ENCODE assay signal across 9 mouse cellular contexts in the genomic region with DNA sequence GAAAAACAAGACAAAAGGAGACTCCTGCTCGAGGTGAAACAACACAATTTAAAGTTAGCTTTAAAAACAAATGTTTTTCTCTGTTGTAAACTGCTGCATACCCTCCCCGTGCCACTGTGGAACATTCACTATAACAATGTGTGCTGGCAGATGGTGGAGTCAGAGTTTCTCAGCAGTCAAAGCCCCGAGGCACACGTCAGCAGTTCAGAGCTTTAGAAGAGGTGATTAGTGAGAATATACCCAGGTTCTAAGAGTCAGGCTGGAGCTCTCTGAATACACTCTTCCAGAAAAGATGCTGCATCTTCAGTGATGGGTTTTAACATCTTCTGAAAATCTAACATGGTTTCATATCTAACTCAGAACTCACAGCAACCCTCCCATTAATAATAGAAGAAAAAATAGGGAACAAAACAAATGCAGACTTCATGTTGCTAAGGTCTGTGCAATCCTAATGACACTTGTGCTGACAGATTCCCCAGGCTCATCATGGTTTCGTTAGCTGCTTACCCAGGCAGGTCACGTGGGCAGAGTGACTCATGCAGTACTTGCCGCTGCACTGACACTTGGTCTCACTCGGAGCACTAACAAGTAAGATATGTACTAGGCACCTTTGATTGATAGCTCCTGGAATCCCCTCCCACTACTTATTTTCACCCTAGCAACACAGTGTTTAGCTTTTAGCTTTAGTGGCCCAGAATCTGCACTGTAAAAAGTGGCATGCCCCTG. TPM values are rescaled to one million over a fixed set of nuclear protein-coding genes. Genes with fewer than 3 reads are reported as not detected.
DNase-seq lines count a peak whose midpoint lies in the region; ATAC-seq and TF ChIP-seq lines count a peak whose summit lies in the region.
"Had no signal": no experiment of that assay in that cellular context is flagged by ENCODE, and none has a peak within 500 bp of the region (broad histone marks: within the 10 kb centered on the region; RNA-seq: fewer than 3 reads in every experiment).

No protein-coding gene starts in this region.

- H3K27me3 ChIP-seq in intestine, embryonic 15.5 days (replicated peaks): no peaks in the 10 kb centered on the region
- H3K27me3 ChIP-seq in forebrain, embryonic 14.5 days (replicated peaks; ENCODE audit: control insufficient read depth, insufficient read depth, low read length): no peaks in the 10 kb centered on the region

- H3K4me3 ChIP-seq in intestine, embryonic 15.5 days (replicated peaks): no peak overlapping the region
- H3K4me3 ChIP-seq in forebrain, embryonic 14.5 days (ENCODE audit: low read depth, low read length): no peak overlapping the region
- H3K4me3 ChIP-seq: heart, adult 2 months had no signal

- no peak overlapping the region for H3K4me2 ChIP-seq in intestine, embryonic 15.5 days (replicated peaks)
- no peak overlapping the region for H3K4me2 ChIP-seq in forebrain, embryonic 14.5 days (ENCODE audit: low read length)

- peaks cover 16% of the 10 kb centered on the region for H3K36me3 ChIP-seq in intestine, embryonic 15.5 days
- peaks cover 76% of the 10 kb centered on the region for H3K36me3 ChIP-seq in forebrain, embryonic 14.5 days (ENCODE audit: control insufficient read depth, insufficient read depth, low read length)

- intact Hi-C loops in gastrocnemius, postnatal 14 days (cut with DNase I; ENCODE audit: low total_unique reads): no loop called here

- H3K4me1 ChIP-seq in intestine, embryonic 15.5 days (replicated peaks): no peaks in the 10 kb centered on the region
- no peaks in the 10 kb centered on the region for H3K4me1 ChIP-seq in forebrain, embryonic 14.5 days (ENCODE audit: control insufficient read depth, insufficient read depth, low read length)

- peak; percentile 64 for ATAC-seq in intestine, embryonic 15.5 days
- ATAC-seq in forebrain, embryonic 14.5 days: no peak

- no peak for TF ChIP-seq POLR2A in brain, embryonic 14.5 days (IDR thresholded peaks at IDR 0.05; ENCODE audit: borderline replicate concordance, extremely low read depth, insufficient read depth, insufficient read length, poor library complexity, severe bottlenecking)

- peak; percentile 24 for DNase-seq in gastrocnemius, postnatal 14 days
- DNase-seq in gastrocnemius, adult 8-10 months (ENCODE audit: low spot score in 2 of 2): no peak
- peak; percentile 43 for DNase-seq in A20 (ENCODE audit: low read depth, low spot score)
- DNase-seq in brain, embryonic 14.5 days (ENCODE audit: low read depth): peak; percentile 18
- peak; percentile 65 for DNase-seq in telencephalon, adult 2 months (ENCODE audit: low read depth, low spot score)
- no peak for DNase-seq in ovary, postnatal 14 days (ENCODE audit: low spot score)
- DNase-seq in forebrain, embryonic 14.5 days (ENCODE audit: low spot score): no peak

- no peak for TF ChIP-seq CTCF in brain, embryonic 14.5 days (IDR thresholded peaks at IDR 0.05; ENCODE audit: borderline replicate concordance, extremely low read depth, insufficient read depth, insufficient read length)

- no peaks in the 10 kb centered on the region for H3K9me3 ChIP-seq in intestine, embryonic 15.5 days
- no peaks in the 10 kb centered on the region for H3K9me3 ChIP-seq in forebrain, embryonic 14.5 days (replicated peaks; ENCODE audit: control insufficient read depth, low read length)

- 65% methylated on average over 8 of the region's 8 CpGs for WGBS in intestine, embryonic 15.5 days
- 86% methylated on average over 8 of the region's 8 CpGs for WGBS in forebrain, embryonic 14.5 days

- H3K9ac ChIP-seq in intestine, embryonic 15.5 days: no peak overlapping the region
- H3K9ac ChIP-seq in forebrain, embryonic 14.5 days (ENCODE audit: low read length): no peak overlapping the region

- H3K27ac ChIP-seq in intestine, embryonic 15.5 days: no peak overlapping the region
- no peak overlapping the region for H3K27ac ChIP-seq in forebrain, embryonic 14.5 days (ENCODE audit: low read depth, low read length)
- H3K27ac ChIP-seq: heart, adult 2 months had no signal

RNA-seq across cellular contexts. Expression of a gene that starts 28.7 kb away (rescaled TPM):
- under 1 TPM; 0.27 TPM for total RNA-seq in gastrocnemius, postnatal 14 days (2021)
- not detected for total RNA-seq in gastrocnemius, adult 8-10 months (2022)
- 0.03 and 0.08 TPM in 2 replicates for polyA plus RNA-seq in brain, embryonic 14.5 days (2012; rRNA removed)
- polyA plus RNA-seq in intestine, embryonic 15.5 days (2015; fragmentation: Nextera tagmentation; extraction: Ambion mirVana): 135 and 146 TPM in 2 replicates
- 0.14 and 0.33 TPM in 2 replicates for polyA plus RNA-seq in forebrain, embryonic 14.5 days (2014; fragmentation: Nextera tagmentation; extraction: Ambion mirVana)

RNA-seq across cellular contexts. Expression of a gene that starts 46.6 kb away (rescaled TPM):
- total RNA-seq in gastrocnemius, postnatal 14 days (2021): 10 to 100 TPM; 88.2 to 88.5 TPM
- 100 to 1,000 TPM; 105 to 110 (median 107) TPM for total RNA-seq in gastrocnemius, adult 8-10 months (2022)
- polyA plus RNA-seq in brain, embryonic 14.5 days (2012; rRNA removed): 34.3 and 40.9 TPM in 2 replicates
- 75.4 and 78.7 TPM in 2 replicates for polyA plus RNA-seq in intestine, embryonic 15.5 days (2015; fragmentation: Nextera tagmentation; extraction: Ambion mirVana)
- polyA plus RNA-seq in forebrain, embryonic 14.5 days (2014; fragmentation: Nextera tagmentation; extraction: Ambion mirVana): 19.9 and 22.3 TPM in 2 replicates

Comparison
In these comparisons a context has a peak if more than half of its experiments do, and no peak if none do; other contexts are left out.
1. DNase-seq: peak in gastrocnemius, postnatal 14 days (single experiment), A20 (single experiment), brain, embryonic 14.5 days (single experiment) and telencephalon, adult 2 months (single experiment); none in gastrocnemius, adult 8-10 months (0 of 2), ovary, postnatal 14 days (single experiment) and forebrain, embryonic 14.5 days (single experiment).
2. RNA of a gene that starts 28.7 kb away (polyA plus RNA-seq): 135 to 146 TPM in intestine, embryonic 15.5 days; 0.14 to 0.33 TPM in forebrain, embryonic 14.5 days and 0.03 to 0.08 TPM in brain, embryonic 14.5 days; every median in the first group is over 100 times any median in the second.